Mouse (Mus musculus) liver (tissue): Measurements from ENCODE around the gene Ankrd12.

Source experiments
- DNase-seq: peaks from one replicate; pipeline ENCODE4 v3.0.0-alpha.2; 2020; ENCODE audit warnings: mixed read lengths

Ankrd12 gene

GRCm38 (mm10) chr17:65961606-65962136, 115.2 kb downstream of the Ankrd12 start:
- no peak for DNase-seq

- DNase-seq: no peak
These were observed 117.9 kb downstream of the Ankrd12 start for GRCm38 (mm10) chr17:65959011-65959410.

- DNase-seq: no peak
These were observed 118.5 kb downstream of the Ankrd12 start for GRCm38 (mm10) chr17:65958366-65958765.

GRCm38 (mm10) chr17:65957782-65958325, 119.0 kb downstream of the Ankrd12 start:
- no peak for DNase-seq

- DNase-seq: peak; percentile 23
These were observed 119.7 kb downstream of the Ankrd12 start for GRCm38 (mm10) chr17:65956993-65957781.

- no peak for DNase-seq
These were observed 120.7 kb downstream of the Ankrd12 start for GRCm38 (mm10) chr17:65956140-65956539.

GRCm38 (mm10) chr17:65953959-65954358, 122.9 kb downstream of the Ankrd12 start:
- no peak for DNase-seq

GRCm38 (mm10) chr17:65952083-65952482, 124.8 kb downstream of the Ankrd12 start:
- no peak for DNase-seq

- DNase-seq: peak; percentile 97
These were observed 126.1 kb downstream of the Ankrd12 start, which contains the start of gene Twsg1 for GRCm38 (mm10) chr17:65950622-65951404. Twsg1 (minus strand) TSS chr17:65951226.

GRCm38 (mm10) chr17:65950183-65950582, 126.7 kb downstream of the Ankrd12 start:
- no peak for DNase-seq

GRCm38 (mm10) chr17:65947307-65947706, 129.6 kb downstream of the Ankrd12 start:
- DNase-seq: no peak

GRCm38 (mm10) chr17:65945420-65945819, 131.5 kb downstream of the Ankrd12 start:
- DNase-seq: no peak

GRCm38 (mm10) chr17:65942394-65942793, 134.5 kb downstream of the Ankrd12 start:
- peak; percentile 16 for DNase-seq

- no peak for DNase-seq
These were observed 135.6 kb downstream of the Ankrd12 start for GRCm38 (mm10) chr17:65941275-65941674.

GRCm38 (mm10) chr17:65940221-65940620, 136.7 kb downstream of the Ankrd12 start:
- no peak for DNase-seq

GRCm38 (mm10) chr17:65939461-65940192, 137.3 kb downstream of the Ankrd12 start:
- no peak for DNase-seq

- no peak for DNase-seq
These were observed 139.2 kb downstream of the Ankrd12 start for GRCm38 (mm10) chr17:65937671-65938070.

GRCm38 (mm10) chr17:65933741-65934140, 143.1 kb downstream of the Ankrd12 start:
- peak; percentile 41 for DNase-seq

- no peak for DNase-seq
These were observed 145.4 kb downstream of the Ankrd12 start for GRCm38 (mm10) chr17:65931525-65931924.

- DNase-seq: no peak
These were observed 145.9 kb downstream of the Ankrd12 start for GRCm38 (mm10) chr17:65930960-65931359.

- no peak for DNase-seq
These were observed 146.6 kb downstream of the Ankrd12 start for GRCm38 (mm10) chr17:65930158-65930826.
